Mouse (Mus musculus): ENCODE results near the gene Ank.

The Ank gene

GRCm38 (mm10) chr15:27578918-27579317 is 112.4 kb downstream of the Ank start:
- no peak for DNase-seq

- no peak for DNase-seq
Observed at GRCm38 (mm10) chr15:27579853-27580252, 113.4 kb downstream of the Ank start.

- no peak for DNase-seq
Observed at GRCm38 (mm10) chr15:27580771-27581170, 114.3 kb downstream of the Ank start.

- no peak for DNase-seq
Observed at GRCm38 (mm10) chr15:27581640-27582039, 115.2 kb downstream of the Ank start.

- DNase-seq: no peak
Observed at GRCm38 (mm10) chr15:27582428-27582827, 116.0 kb downstream of the Ank start.

- peak; percentile 67 for DNase-seq
Observed at GRCm38 (mm10) chr15:27583042-27583441, 116.6 kb downstream of the Ank start.

- DNase-seq: no peak
Observed at GRCm38 (mm10) chr15:27583620-27584019, 117.1 kb downstream of the Ank start.

GRCm38 (mm10) chr15:27585466-27586092 is 119.1 kb downstream of the Ank start:
- DNase-seq: no peak

- no peak for DNase-seq
Observed at GRCm38 (mm10) chr15:27586093-27586480, 119.6 kb downstream of the Ank start.

GRCm38 (mm10) chr15:27588087-27588826 is 121.8 kb downstream of the Ank start:
- DNase-seq: no peak

- no peak for DNase-seq
Observed at GRCm38 (mm10) chr15:27590812-27591211, 124.3 kb downstream of the Ank start.

- no peak for DNase-seq
Observed at GRCm38 (mm10) chr15:27592620-27593320, 126.3 kb downstream of the Ank start.

- peak; percentile 54 for DNase-seq
Observed at GRCm38 (mm10) chr15:27593717-27594116, 127.2 kb downstream of the Ank start.

GRCm38 (mm10) chr15:27594973-27595372 is 128.5 kb downstream of the Ank start:
- no peak for DNase-seq

- no peak for DNase-seq
Observed at GRCm38 (mm10) chr15:27595560-27595959, 129.1 kb downstream of the Ank start.

GRCm38 (mm10) chr15:27596463-27597140 is 130.1 kb downstream of the Ank start:
- peak; percentile 22 for DNase-seq

GRCm38 (mm10) chr15:27597516-27597915 is 131.0 kb downstream of the Ank start:
- DNase-seq: no peak

GRCm38 (mm10) chr15:27598786-27599385 is 132.4 kb downstream of the Ank start:
- no peak for DNase-seq

GRCm38 (mm10) chr15:27600524-27600923 is 134.0 kb downstream of the Ank start:
- no peak for DNase-seq

- DNase-seq: no peak
Observed at GRCm38 (mm10) chr15:27604558-27604957, 138.1 kb downstream of the Ank start.

GRCm38 (mm10) chr15:27605252-27605651 is 138.8 kb downstream of the Ank start:
- DNase-seq: no peak

- DNase-seq: no peak
Observed at GRCm38 (mm10) chr15:27609554-27609953, 143.1 kb downstream of the Ank start.

Data from lung, postnatal 10 days (tissue).